Mouse (Mus musculus) ovary, postnatal 36 days (tissue): ENCODE data around the gene Cwc27.

Experiments
- DNase-seq: peaks from one replicate; pipeline ENCODE4 v3.0.0; 2022; ENCODE audit warnings: low spot score, mixed read lengths

The Cwc27 gene

DNA sequence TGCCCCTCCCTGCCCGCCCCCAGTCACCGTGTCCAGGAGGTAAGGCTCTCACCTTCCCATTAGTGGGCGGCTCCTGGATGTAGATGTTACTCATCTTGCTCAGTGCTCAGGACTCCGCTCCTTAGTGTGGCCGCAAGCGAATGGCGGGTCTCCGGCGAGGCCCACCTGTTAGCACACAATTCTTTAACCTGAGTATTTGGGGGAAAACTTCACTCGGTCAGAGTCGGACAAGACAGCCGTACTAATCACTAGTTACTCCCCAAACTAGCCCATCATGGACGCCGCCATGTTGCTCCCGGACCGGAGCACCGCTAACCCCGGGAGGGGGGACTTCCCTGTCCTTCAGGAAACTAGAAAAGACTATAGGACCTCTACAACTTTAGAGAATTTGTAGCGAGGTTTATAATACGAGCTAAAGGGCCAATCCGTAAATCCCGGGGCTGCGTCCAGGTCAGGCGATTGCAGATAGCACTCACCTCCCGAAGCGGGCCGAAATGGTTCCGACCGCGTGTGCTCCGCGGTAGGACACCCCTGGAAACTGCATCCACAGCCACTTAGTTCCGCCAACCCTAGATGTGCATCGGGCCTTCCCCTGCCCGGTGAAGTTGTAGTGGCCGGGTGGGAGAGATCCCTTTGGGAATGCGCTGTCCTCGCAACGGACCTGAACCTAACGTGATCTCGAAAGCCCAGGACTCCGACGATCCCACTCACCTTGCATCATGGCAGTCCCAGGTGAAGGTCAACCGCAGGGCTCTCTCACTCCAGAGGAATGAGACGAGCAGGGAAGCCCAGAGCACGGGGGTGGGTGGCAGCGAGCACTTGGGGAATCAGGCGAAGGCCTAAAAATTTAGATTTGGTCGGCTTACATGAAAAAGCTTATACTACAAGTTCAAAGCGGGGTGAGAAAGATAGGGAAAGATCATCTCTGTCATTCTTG lies at the start of gene Cwc27:
Gene Cwc27, minus strand, starts transcription at position 508 of the 937 bp plus-strand sequence.
- peak; percentile 80 for DNase-seq

DNA sequence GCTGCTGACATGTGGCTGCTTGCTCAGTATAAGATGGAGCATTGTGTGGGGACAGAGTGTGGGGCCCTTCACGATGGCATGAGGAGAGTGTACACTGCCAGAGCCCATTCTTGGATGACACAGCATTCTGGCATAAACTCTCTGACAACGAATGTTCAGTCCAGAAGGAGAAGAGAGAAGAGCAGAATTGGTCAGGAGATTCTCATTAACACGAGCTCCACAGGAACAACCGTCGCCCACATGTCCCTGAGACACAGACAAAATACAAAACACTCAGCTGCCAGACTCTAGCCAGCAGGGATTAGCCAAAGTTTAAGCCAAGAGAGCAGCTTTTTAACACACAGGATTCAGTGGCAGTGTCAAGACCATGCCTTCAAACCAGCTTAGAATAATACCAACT lies 49.8 kb upstream of the Cwc27 start:
- DNase-seq, result no peak

DNA sequence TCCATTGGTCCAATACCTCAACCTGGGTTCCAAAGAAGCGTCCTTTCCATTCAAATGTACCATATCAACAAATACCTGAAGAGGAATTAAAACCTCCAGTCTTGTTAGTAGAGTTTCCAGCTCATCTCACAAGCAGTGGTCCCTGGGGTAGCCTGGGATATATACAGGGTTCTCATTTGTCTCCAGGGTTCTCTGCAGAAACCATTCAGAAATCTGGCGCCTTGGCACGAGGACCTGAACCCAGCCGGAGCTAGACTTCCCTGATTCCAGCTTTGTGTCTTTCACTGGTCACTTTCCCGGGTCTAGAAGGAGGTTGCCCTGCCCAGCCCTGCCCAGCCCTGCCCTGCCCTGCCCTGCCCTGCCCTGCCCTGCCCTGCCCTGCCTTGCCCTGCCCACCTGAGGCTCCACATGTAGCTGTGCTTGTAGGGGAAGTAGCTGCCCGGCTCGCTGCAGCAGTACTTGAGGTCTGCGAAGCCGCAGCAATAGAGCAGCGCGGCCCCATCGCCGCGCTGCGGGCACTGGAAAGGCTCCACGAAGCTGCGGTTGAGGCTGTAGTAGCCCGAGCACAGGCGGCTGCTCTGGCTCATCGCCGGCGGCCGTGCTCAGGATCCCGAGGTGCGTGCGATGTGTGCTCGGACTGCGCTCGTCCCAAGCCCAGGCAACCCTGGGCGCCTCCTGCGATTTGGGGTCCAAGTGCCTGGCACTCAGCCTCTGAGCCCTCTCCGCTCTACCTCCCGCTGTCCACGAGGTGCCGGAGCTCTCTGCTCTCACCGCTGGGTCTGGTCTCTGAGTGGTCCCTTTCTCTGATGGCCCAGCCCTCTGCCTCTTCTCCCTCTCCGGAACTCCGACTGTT lies 46.4 kb upstream of the Cwc27 start, which contains the start of gene Shisal2b:
Gene Shisal2b, minus strand, starts transcription at position 767 of the 853 bp plus-strand sequence.
- DNase-seq, result peak; percentile 52

DNA sequence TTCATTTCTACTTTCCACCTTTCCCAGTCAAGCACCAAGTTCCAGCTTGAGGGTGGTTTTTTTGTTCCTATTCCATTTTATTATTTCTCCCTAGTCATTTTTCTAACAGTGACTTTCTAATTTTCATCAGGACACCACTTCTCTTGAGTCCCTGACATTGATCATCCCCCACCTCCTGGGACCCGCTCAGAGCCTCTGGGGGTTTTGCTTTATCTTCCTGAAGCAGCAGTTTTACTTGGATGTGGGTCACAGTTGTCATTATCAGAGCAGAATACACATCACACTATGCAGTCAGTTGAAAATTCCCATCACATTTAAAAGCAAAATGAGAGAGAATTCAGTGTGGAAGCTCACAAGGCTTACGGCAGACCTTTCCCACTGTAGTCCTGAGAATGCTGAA lies 36.7 kb upstream of the Cwc27 start:
- DNase-seq, result no peak

DNA sequence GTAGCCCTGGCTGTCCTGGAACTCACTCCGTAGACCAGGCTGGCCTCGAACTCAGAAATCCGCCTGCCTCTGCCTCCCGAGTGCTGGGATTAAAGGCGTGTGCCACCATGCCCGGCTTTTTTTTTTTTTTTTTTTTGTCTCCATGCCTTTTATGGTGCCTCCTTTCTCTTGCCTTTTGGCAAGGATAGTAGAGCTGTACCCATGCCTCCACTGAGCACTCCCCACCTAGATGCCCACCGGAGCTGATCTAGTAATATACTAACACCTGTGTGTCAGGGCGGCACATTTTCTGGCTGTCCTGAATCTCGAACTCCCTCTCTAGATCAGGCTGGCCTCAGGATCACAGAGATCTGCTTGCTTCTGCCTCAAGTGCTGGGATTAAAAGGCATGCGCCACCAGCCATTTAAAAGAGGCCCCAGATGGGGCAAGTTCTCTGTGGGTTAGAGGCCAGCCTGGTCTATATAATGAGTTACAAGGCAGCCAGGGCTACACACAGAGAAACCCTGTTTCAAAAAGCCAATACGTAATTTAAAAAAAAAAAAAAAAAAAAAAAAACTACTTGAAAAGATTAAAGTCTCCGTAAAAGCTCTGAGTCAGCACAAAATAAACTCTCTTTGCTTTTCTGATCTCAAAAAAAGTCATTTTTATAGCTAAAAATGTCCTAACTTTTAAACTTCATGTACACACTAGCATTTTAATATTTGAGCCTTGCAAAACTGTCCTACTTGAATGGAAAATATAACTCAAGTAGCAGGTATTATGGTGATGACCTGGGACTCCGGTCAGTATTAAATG lies 26.6 kb upstream of the Cwc27 start:
- DNase-seq, result no peak

DNA sequence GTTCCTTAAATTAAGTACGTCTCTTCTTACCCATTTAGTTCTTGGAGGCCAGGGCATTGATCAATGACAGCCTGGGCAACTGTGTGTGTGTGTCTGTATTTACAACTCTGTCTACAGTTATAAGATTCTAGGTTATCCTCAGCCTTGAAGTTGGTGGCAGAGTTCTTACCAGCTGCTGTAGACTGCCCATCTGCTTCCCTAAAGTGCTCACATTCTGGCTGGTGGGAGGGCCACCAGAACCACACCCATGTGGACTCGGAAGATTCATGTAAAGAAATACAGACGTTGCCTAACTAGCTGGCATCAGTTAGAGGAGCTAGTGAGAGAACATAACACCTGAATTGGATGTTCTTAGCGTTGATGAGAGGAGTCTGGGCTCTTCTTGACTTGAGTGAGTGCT lies 25.0 kb upstream of the Cwc27 start:
- no peak for DNase-seq

DNA sequence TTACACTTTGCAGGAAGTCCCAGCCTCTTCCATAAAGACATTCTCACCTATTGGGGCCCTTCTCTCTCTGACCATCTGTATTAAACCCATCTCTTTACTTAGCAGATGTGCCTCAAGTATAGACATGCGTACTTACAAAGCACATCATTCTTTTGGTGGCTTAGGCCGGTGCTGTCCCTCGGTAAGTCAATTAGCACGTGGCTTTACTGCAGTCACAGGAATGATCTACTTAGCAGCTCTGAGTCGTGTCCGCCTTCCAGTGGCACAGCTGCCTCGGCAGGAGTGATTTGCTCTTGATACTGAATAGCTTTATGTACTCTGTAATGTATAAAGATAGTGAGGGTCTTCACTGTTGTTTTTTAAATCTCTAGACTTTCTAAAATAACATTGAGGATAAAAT lies 20.7 kb upstream of the Cwc27 start:
- DNase-seq, result no peak

DNA sequence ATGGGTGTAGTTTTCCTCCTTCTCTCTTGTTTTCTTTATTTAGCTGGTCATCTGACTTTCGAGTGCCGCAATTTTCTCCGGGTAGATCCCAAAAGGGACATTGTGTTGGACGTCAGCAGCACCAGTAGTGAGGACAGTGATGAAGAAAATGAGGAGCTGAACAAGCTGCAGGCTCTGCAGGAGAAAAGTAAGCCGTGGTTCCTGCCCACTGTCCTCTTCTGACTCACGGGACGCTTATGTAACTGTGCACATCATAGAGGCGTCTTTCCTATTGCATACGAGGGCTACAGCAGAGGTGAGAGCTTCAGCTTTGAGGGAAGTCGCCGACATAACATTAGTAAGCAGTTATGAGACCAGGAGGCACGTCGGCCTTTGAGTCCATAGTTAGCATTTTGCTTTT lies 15.9 kb upstream of the Cwc27 start:
- no peak for DNase-seq

DNA sequence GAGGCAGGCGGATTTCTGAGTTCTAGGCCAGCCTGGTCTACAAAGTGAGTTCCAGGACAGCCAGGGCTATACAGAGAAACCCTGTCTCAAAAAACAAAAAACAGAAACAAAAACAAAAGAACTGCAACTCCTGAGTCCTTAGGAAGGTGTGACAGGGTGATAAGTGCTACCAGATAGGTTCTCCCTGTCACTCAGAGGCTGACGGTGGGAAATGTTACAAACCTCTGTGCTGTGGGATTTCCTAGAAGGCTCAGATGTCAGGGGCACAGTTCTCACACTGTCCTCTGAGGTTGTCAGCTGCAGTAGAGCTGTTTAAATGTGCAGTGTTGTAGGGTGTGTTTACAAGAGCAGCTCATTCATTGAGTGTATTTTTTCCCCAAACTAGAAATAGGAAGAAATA lies 8.5 kb upstream of the Cwc27 start:
- DNase-seq, result no peak

DNA sequence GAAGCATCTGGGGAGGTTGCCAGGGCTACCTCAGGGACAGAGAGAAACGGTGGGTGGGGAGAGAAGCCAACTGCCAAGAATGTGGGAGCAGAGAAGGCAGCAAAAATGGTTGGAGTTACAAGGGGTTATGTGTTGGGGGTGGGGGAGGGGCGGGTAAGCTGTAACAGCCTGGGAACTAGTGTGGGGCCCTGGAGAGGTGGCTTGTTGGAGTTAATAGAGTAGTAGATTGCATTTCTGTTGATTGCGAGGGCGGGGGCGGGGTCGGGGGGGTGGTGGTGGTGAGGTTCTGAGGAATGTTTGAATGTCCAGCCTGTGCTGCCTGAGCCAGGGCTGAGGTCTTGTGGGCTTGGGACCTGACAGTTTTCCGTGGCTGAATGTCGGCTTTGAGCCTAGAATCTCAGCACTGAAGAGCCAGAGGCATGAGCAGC lies 5.5 kb upstream of the Cwc27 start:
- no peak for DNase-seq

DNA sequence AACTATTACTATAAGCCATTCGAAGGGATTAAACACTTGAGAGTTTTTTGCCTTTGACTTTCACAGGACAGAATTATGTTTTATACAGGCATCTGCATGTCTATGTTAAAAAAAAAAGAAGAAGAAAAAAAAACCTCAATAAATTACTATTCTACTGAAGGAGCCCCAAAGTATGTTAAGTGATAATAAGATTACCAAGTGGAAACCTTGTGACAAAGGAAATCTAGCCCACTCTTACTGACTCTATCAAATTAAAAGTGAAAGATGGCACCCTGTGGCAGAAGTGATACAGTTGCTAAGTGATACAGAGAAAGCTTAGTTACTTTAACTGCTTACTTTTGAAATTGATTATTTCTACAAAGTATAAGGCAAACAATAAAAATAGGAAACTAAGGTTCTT lies 5.0 kb upstream of the Cwc27 start:
- DNase-seq, result no peak

DNA sequence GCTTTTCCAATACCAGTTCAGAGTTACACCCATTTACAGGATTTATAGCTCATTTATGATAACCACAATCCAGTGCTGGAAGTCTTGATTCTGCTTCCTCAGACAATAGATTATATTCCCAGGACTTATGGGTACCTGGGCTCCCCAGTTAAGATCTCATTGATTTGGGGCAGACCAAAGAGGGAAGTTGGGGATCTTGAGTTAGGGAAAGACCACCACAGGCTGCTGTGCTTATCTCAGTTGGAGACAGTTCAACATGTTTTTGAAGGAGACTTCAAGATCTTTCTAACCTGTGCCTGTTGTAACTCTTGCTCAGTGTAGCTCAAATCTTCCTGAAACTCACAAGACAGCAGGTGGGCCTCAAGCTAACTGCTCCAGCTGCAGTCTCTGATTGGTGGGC lies 4.2 kb upstream of the Cwc27 start:
- no peak for DNase-seq

DNA sequence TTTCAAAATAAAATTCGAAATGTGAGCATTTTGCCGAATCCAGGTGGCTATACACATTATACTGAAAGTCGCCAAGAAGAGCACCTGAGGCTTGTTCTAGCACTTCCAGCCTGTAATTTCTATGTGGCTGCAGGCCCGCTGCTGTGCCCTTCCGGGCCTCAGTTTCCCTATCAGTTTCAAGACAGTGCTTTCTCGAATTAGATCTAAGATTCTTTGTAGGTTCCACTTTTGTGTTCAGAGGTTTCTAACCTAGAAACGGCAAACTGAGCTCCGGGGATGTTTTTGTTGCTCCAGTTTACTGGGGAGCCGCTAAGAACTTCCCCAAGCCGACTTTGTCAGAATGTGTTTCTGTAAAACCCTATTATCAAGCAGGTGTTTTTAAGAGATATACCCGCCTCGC lies 754 bp upstream of the Cwc27 start:
- DNase-seq, result no peak

DNA sequence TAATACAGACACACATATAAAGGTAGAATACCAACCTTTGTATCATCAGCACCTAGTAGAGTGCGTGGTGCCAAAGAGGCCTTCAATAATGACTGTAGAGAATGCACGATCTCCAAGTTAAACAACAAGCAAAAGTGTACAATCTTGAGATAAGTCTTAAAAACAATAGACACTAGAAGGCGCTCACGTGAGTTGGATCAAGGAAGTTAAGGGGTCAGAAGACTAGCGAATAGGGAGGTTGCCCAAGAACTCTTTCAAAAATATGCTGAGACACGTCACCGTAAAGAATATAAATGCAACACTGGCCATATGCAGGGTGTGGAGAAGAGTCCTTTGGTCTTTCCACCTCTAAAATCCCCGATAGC lies 690 bp downstream of the Cwc27 start:
- no peak for DNase-seq

DNA sequence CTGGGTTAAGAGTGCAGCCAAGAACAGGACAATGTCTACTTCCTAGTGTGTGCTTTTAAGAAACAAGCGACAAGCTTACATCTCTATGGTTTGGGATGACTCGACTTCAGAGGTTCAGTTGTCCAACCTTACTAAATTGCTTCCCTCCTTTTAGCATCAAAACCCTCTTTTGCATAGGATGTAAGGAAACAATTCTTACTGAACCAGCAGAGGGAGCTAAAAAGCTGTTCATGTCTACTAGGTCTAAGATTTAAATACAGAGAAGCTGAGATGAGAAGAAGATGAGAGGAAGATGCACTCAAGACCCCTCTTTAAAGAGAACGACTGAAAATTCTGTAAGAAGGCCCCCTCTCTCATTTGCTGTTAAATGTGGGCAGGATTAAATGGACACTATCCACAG lies 11.3 kb downstream of the Cwc27 start:
- no peak for DNase-seq

DNA sequence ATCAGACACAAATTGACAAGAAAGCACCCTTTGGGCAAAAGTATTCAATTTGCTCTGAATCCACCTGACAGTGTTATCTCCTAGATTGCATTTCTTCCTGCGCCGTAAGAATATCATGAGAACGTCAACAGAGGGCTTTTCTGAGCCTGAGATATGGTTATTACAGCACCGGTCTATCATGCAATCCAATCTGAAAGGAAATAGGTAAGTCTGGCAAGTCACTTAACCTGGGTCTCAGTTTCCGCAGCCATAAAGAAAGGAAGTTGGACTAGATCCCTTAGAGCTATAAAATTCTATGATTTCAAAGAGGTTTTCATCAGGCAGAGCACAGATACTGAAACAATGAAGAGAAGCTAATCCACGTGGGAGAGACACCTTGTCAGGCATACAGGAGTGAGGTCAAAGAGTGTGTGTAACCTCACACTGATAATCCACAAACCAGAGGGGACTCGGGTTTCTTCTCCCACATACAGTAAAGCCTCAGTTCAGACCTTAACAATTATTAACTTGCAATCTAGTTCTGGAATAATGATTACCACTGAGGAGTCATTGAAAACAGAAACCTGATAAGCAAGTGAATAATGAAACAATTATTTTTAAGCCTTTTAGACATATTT lies 17.3 kb downstream of the Cwc27 start:
- DNase-seq, result no peak

DNA sequence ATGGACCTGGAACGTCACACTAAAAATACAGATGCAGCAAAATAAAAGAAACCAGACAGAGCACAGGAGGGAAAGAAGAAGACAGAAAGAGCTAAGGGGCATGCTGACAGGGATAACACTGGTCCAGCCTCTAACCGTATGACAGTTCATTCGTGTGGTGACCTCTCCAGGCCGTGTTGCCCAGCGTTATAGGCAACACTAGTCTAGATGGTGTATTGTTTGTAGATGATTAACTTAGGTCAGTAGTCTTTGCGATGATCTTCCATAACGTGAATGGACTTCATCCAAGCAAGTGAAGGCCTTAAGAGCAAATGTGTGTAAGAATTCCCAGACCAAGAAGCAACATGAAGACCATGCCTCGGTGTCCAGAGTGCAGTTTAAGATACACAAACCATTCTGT lies 17.9 kb downstream of the Cwc27 start:
- no peak for DNase-seq

DNA sequence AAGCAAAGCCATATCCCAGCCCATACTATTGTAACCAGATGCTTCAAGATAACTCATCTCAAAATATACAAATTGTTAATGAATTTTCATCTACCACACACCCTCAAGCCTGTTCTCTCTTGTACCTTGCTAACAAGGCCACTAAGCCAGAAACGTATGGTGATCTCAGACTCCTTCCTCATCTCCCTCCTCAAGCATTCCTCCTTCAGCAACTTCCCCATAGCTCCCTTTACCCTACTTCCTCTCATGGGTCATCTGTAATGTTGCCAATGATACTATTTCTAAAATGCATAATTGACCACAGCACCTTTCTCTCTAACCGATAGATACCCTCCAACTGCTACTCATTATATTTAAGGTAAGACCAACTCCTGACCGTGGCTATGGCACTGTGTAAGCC lies 22.5 kb downstream of the Cwc27 start:
- DNase-seq, result no peak

DNA sequence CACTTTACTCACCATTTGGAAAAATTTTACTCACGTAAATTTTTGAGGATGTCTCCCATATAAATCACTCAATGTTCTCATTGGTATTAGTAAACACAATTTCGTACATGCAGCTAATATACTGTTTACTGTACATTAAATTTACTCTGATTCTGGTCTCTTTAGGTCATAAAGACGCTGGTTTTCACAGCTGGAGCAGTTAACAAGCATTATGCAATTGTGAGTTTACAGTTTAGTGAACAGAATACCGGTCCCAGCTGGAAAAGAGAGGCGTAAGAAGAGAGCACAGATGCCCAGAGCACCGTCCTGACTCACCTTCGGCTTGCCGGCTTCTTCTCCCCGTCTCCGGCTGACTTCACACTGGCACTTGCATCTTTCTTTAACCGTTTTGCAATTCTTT lies 24.8 kb downstream of the Cwc27 start, which contains the start of gene Srek1ip1:
Gene Srek1ip1, plus strand, starts transcription at position 301 of the 400 bp plus-strand sequence.
- DNase-seq, result no peak

DNA sequence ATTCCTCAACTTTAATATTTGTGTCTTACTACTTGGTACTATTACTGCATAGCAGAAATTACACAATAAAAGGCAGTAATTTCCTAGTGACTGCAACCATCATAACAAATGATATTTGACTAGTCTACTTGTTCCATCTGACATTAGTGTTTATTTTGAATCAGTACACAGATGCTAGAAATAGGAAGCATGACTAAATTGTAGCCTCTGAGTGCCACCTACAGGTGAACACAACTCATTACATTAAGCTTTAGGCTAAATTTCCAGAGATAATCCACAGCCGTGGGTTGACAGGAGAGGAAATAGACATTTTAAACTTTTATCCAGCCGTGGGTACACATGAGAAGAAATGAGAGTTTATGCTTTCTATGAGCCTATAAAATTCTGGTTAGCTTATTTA lies 27.3 kb downstream of the Cwc27 start:
- no peak for DNase-seq

DNA sequence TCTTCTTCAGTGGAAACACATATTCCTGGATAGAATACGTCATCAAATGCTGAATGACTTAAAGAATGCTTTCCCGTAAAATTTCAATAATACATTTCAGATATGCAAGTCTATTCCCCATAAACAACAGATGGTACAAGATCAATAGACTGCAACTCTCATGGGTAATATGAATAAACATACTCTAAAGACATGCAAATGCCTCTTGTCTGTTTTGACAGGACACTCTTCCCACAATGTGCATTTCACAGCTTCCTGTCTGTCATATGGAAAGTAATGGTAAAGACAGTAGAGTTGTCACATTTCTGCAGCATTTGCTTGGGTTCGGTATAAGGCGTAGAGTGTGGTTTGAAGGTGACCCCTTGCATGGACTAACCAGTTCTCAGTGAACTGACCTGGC lies 29.7 kb downstream of the Cwc27 start:
- DNase-seq, result no peak
